Mouse (Mus musculus) stomach, postnatal 0 days (tissue): ENCODE measurements around the gene Cwc15.

Experiments used
- CTCF ChIP-seq: IDR thresholded peaks from 2 replicates; pipeline ENCODE4 v1.5.1; 2016; ENCODE audit warnings: antibody characterized with exemption, low read depth, mild to moderate bottlenecking, moderate library complexity
- EP300 ChIP-seq: optimal IDR thresholded peaks from 2 replicates; pipeline ENCODE3; 2016; ENCODE audit warnings: antibody characterized with exemption

- TF ChIP-seq CTCF, result no peak
- TF ChIP-seq EP300, result no peak
Measured at GRCm38 (mm10) chr9:14518105-14518504, 17.7 kb downstream of the Cwc15 start.
